Mouse (Mus musculus) limb, embryonic 14.5 days (tissue): ENCODE measurements around the gene Nectin4. TPM values are rescaled to one million over a fixed set of nuclear protein-coding genes. Genes with fewer than 3 reads are reported as not detected.

Source experiments
- ATAC-seq: fragments of 200-750 bp; cut with Nextera tagmentation; 2 replicates; pipeline ENCODE4 v1.8.0; 2017; ENCODE audit warnings: low read depth, moderate number of reproducible peaks, moderate TSS enrichment; ENCODE audit not compliant: low FRiP score
- DNase-seq: peaks from one replicate; pipeline ENCODE4 v3.0.0-alpha.2; 2015; ENCODE audit warnings: low spot score
- H3K27ac ChIP-seq: fragments of 300-500 bp; sonication (generic); replicated peaks from 2 replicates; pipeline ENCODE4 v1.5.1; 2014; ENCODE audit warnings: low read depth, mild to moderate bottlenecking, low read length, moderate library complexity, mixed read lengths
- H3K27me3 ChIP-seq: fragments of 300-500 bp; sonication (generic); 2 replicates; pipeline ENCODE4 v1.6.1; 2014; ENCODE audit warnings: low read length, mixed read lengths; ENCODE audit not compliant: control insufficient read depth, insufficient read depth
- H3K36me3 ChIP-seq: fragments of 300-500 bp; sonication (generic); 2 replicates; pipeline ENCODE4 v1.6.1; 2014; ENCODE audit warnings: mild to moderate bottlenecking, low read length, moderate library complexity, mixed read lengths; ENCODE audit not compliant: control insufficient read depth, insufficient read depth
- H3K4me1 ChIP-seq: fragments of 300-500 bp; sonication (generic); 2 replicates; pipeline ENCODE4 v1.6.1; 2014; ENCODE audit warnings: antibody characterized with exemption, low read length, mixed read lengths; ENCODE audit not compliant: control insufficient read depth, insufficient read depth
- H3K4me2 ChIP-seq: fragments of 300-500 bp; sonication (generic); replicated peaks from 2 replicates; pipeline ENCODE4 v1.6.1; 2014; ENCODE audit warnings: low read depth, mild to moderate bottlenecking, low read length, moderate library complexity; ENCODE audit not compliant: severe bottlenecking
- H3K4me3 ChIP-seq: fragments of 300-500 bp; sonication (generic); replicated peaks from 2 replicates; pipeline ENCODE4 v1.5.1; 2014; ENCODE audit warnings: low read length
- H3K9ac ChIP-seq: fragments of 300-500 bp; sonication (generic); 2 replicates; pipeline ENCODE4 v1.6.1; 2014; ENCODE audit warnings: mild to moderate bottlenecking, low read depth, low read length, moderate library complexity; ENCODE audit not compliant: severe bottlenecking
- H3K9me3 ChIP-seq: fragments of 300-500 bp; sonication (generic); 2 replicates; pipeline ENCODE4 v1.6.1; 2016; ENCODE audit warnings: low read length; ENCODE audit not compliant: control insufficient read depth
- POLR2A ChIP-seq: fragments of 200-500 bp; IDR thresholded peaks from 2 replicates; pipeline ENCODE4 v1.8.0; 2012; ENCODE audit warnings: inconsistent platforms, mild to moderate bottlenecking, moderate library complexity, borderline replicate concordance; ENCODE audit not compliant: insufficient read depth, insufficient read length; ENCODE audit errors: extremely low read depth
- whole genome bisulfite sequencing: fragments of 180-500 bp; shearing (Covaris S2); extraction: QIAGEN DNeasy Blood & Tissue Kit; methylation state at CpG from one replicate; pipeline ENCODE4 v1.1.7; 2014; 5-methylcytosine and 5-hydroxymethylcytosine counted together
- polyA plus RNA-seq, 2 experiments: library from polyadenylated mRNA; depleted of rRNA in 1 of 2; stranded (reverse) in 1 of 2; unstranded in 1 of 2; fragments of >200 nt; fragmentation: Nextera tagmentation in 1 of 2; extraction: Ambion mirVana in 1 of 2; gene quantifications; 2 replicates each; pipeline versions ENCODE4 v1.2.1 to v1.2.3; 2012 to 2014

The Nectin4 gene
- polyA plus RNA-seq, 2 experiments, result 19.4 to 21.0 TPM

DNA sequence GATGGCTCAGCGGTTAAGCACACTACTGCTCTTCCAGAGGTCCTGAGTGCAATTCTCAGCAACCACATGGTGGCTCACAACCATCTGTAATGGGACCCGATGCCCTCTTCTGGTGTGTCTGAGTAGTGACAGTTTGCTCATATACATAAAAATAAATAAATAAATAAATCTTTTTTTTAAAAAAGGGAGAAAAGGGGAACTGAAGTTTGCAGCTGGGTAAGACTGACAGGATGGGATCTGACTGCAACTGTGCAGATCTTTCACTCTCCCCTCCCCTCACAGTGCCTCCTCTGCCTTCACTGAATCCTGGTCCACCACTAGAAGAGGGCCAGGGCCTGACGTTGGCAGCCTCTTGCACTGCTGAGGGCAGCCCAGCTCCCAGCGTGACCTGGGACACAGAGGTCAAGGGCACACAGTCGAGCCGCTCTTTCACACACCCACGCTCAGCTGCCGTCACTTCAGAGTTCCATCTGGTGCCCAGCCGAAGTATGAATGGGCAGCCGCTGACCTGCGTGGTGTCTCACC, 12.3 kb downstream of the Nectin4 start:
- DNase-seq (no peak), ATAC-seq (no peak)
- H3K4me3 ChIP-seq, result no peak overlapping the region
- no peak overlapping the region for H3K27ac ChIP-seq
- H3K36me3 ChIP-seq, result no peaks in the 10 kb centered on the region
- no peak overlapping the region for H3K9ac ChIP-seq
- WGBS, result 86% methylated on average over 11 of the region's 11 CpGs
- H3K4me1 ChIP-seq, result peaks cover 3% of the 10 kb centered on the region; the same call in 1 of the 2 replicates
- peaks cover 21% of the 10 kb centered on the region for H3K27me3 ChIP-seq
- TF ChIP-seq POLR2A, result no peak
- H3K9me3 ChIP-seq, result no peaks in the 10 kb centered on the region
- no peak overlapping the region for H3K4me2 ChIP-seq

DNA sequence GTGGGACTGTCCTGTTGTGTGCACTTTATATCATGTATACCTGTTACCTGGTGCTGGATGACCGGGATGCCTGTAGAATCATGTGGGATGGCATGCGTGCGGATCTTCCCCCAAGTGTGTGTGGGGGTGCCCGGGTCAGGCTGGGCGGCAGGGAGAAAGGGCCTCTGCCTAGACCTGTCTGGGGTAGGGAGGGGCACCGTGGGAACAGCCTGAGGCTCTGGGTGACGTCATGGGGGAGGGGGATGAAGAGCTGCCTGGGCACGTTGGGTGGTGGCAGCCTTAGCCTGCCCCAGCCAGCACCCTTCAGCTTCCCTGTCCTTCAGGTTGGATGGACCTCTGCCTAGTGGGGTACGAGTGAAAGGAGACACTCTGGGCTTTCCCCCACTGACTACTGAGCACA, 14.5 kb downstream of the Nectin4 start:
- no peak overlapping the region for H3K9ac ChIP-seq
- H3K4me1 ChIP-seq, result peaks cover 3% of the 10 kb centered on the region; the same call in 1 of the 2 replicates
- ATAC-seq, result no peak
- DNase-seq, result no peak
- H3K27me3 ChIP-seq, result peaks cover 17% of the 10 kb centered on the region
- H3K4me3 ChIP-seq, result no peak overlapping the region
- no peak overlapping the region for H3K27ac ChIP-seq
- H3K9me3 ChIP-seq, result no peaks in the 10 kb centered on the region
- TF ChIP-seq POLR2A, result no peak
- no peak overlapping the region for H3K4me2 ChIP-seq
- no peaks in the 10 kb centered on the region for H3K36me3 ChIP-seq
- 64% methylated on average over 9 of the region's 9 CpGs for WGBS

GRCm38 (mm10) chr1:171385171-171385570, 15.3 kb downstream of the Nectin4 start:
- no peak overlapping the region for H3K27ac ChIP-seq
- 76% methylated on average over 9 of the region's 9 CpGs for WGBS
- no peaks in the 10 kb centered on the region for H3K9me3 ChIP-seq
- DNase-seq (no peak), ATAC-seq (no peak)
- H3K27me3 ChIP-seq, result peaks cover 9% of the 10 kb centered on the region
- H3K36me3 ChIP-seq, result no peaks in the 10 kb centered on the region
- no peak overlapping the region for H3K4me3 ChIP-seq
- no peaks in the 10 kb centered on the region for H3K4me1 ChIP-seq
- no peak overlapping the region for H3K9ac ChIP-seq
- H3K4me2 ChIP-seq, result no peak overlapping the region
- no peak for TF ChIP-seq POLR2A

- no peaks in the 10 kb centered on the region for H3K36me3 ChIP-seq
- no peaks in the 10 kb centered on the region for H3K27me3 ChIP-seq
- H3K4me2 ChIP-seq, result 0 out of 2 replicates have a peak overlapping the region, but pooled peaks have one; percentile 3
- no peaks in the 10 kb centered on the region for H3K9me3 ChIP-seq
- no peak overlapping the region for H3K9ac ChIP-seq
- H3K27ac ChIP-seq, result no peak overlapping the region
- TF ChIP-seq POLR2A, result no peak
- ATAC-seq (peak; percentile 50), DNase-seq (no peak)
- no peaks in the 10 kb centered on the region for H3K4me1 ChIP-seq
- 18% methylated on average over 6 of the region's 6 CpGs for WGBS
- no peak overlapping the region for H3K4me3 ChIP-seq
Measured at GRCm38 (mm10) chr1:171387099-171387498, 17.2 kb downstream of the Nectin4 start.

- no peak for TF ChIP-seq POLR2A
- H3K4me3 ChIP-seq, result no peak within 1 kb of the TSS
- no peaks in the 10 kb centered on the region for H3K36me3 ChIP-seq
- no peaks in the 10 kb centered on the region for H3K27me3 ChIP-seq
- DNase-seq (no peak), ATAC-seq (no peak)
- no peak within 1 kb of the TSS for H3K4me2 ChIP-seq
- H3K9ac ChIP-seq, result no peak within 1 kb of the TSS
- H3K9me3 ChIP-seq, result no peaks in the 10 kb centered on the region
- 83% methylated on average over 15 of the region's 15 CpGs for WGBS
- no peak within 1 kb of the TSS for H3K27ac ChIP-seq
- no peaks in the 10 kb centered on the region for H3K4me1 ChIP-seq
Measured at GRCm38 (mm10) chr1:171388376-171389102, 18.6 kb downstream of the Nectin4 start, which contains the start of gene Arhgap30. Gene Arhgap30 (plus strand): TSS chr1:171388954.
